Mouse (Mus musculus) CH12.LX (cell line): ENCODE measurements at regions not wholly inside any gene's neighbourhood (a gene's known extent, or its start where the extent isn't known, plus 50 kb on each side); places are given as distances from the start of the nearest gene placed in this dataset.

Experiments used
- DNase-seq: peaks from one replicate; pipeline ENCODE4 v3.0.0-alpha.2; 2013; ENCODE audit errors: extremely low read depth
- H3K27ac ChIP-seq: 2 replicates; pipeline ENCODE4 v1.5.1; 2012; ENCODE audit warnings: low read depth, mild to moderate bottlenecking, control low read depth, moderate library complexity; ENCODE audit not compliant: insufficient read depth
- H3K27me3 ChIP-seq: replicated peaks from 2 replicates; pipeline ENCODE3; 2012; ENCODE audit warnings: inconsistent platforms
- H3K36me3 ChIP-seq, 2 experiments: replicated peaks in 1 of 2; 2 replicates each; pipeline versions ENCODE3 to v1.6.1; 2012; ENCODE audit warnings: inconsistent platforms in 1 of 2, low read length in 1 of 2, mild to moderate bottlenecking in 1 of 2, mixed read lengths in 1 of 2, moderate library complexity in 1 of 2; ENCODE audit not compliant: control insufficient read depth in 1 of 2, insufficient read depth in 1 of 2
- H3K4me1 ChIP-seq, 2 experiments: 2 replicates each; pipeline ENCODE4 v1.6.1; 2012; ENCODE audit warnings: inconsistent platforms in 1 of 2, moderate library complexity in 1 of 2; ENCODE audit not compliant: insufficient read depth in 2 of 2, control insufficient read depth in 1 of 2
- H3K4me2 ChIP-seq: 2 replicates; pipeline ENCODE4 v1.6.1; 2012; ENCODE audit warnings: low read depth, mild to moderate bottlenecking, control low read depth; ENCODE audit not compliant: poor library complexity, insufficient read depth, severe bottlenecking
- H3K4me3 ChIP-seq, 3 experiments: fragments of 150-350 bp in 1 of 3; sonication (generic) in 1 of 3; replicated peaks in 1 of 3; 2 replicates each; pipeline versions ENCODE3 to v1.5.1; 2011 to 2012; ENCODE audit warnings: low read depth in 2 of 3, low read length in 2 of 3, mild to moderate bottlenecking in 2 of 3, moderate library complexity in 2 of 3, control low read depth in 1 of 3, improper control_type of control experiment in 1 of 3, inconsistent platforms in 1 of 3, mixed read lengths in 1 of 3; ENCODE audit not compliant: poor library complexity in 1 of 3
- H3K79me2 ChIP-seq: replicated peaks from 2 replicates; pipeline ENCODE4 v1.6.1; 2012; ENCODE audit warnings: mild to moderate bottlenecking, moderate library complexity; ENCODE audit not compliant: control insufficient read depth, poor library complexity, insufficient read depth, severe bottlenecking; ENCODE audit errors: extremely low read depth
- H3K9ac ChIP-seq: 2 replicates; pipeline ENCODE4 v1.6.1; 2012; ENCODE audit warnings: low read depth, mild to moderate bottlenecking, control low read depth, moderate library complexity; ENCODE audit not compliant: insufficient read depth
- H3K9me3 ChIP-seq: replicated peaks from 2 replicates; pipeline ENCODE3; 2012; ENCODE audit warnings: low read length, inconsistent platforms, mixed read lengths
- BHLHE40 ChIP-seq: IDR thresholded peaks from 2 replicates; pipeline ENCODE4 v1.6.1; 2011; ENCODE audit warnings: mild to moderate bottlenecking, low read depth, low read length, improper control_type of control experiment
- CHD1 ChIP-seq: IDR thresholded peaks from 2 replicates; pipeline ENCODE4 v1.6.1; 2012; ENCODE audit warnings: low read depth, low read length, improper control_type of control experiment, inconsistent platforms
- EP300 ChIP-seq: IDR thresholded peaks from 2 replicates; pipeline ENCODE4 v1.6.1; 2011; ENCODE audit warnings: low read length, improper control_type of control experiment
- ETS1 ChIP-seq: conservative IDR thresholded peaks from 2 replicates; pipeline ENCODE4 v1.6.1; 2012; ENCODE audit warnings: low read depth, mild to moderate bottlenecking, inconsistent platforms, low read length, improper control_type of control experiment, moderate library complexity
- HCFC1 ChIP-seq: IDR thresholded peaks from 2 replicates; pipeline ENCODE4 v1.6.1; 2012; ENCODE audit warnings: low read depth, mild to moderate bottlenecking, inconsistent platforms, low read length, improper control_type of control experiment
- JUN ChIP-seq: IDR thresholded peaks from 2 replicates; pipeline ENCODE4 v1.6.1; 2011; ENCODE audit warnings: low read depth, mild to moderate bottlenecking, low read length, improper control_type of control experiment, moderate library complexity; ENCODE audit not compliant: insufficient read depth
- JUND ChIP-seq: conservative IDR thresholded peaks from 2 replicates; pipeline ENCODE4 v1.6.1; 2011; ENCODE audit warnings: low read depth, low read length, improper control_type of control experiment
- KAT2A ChIP-seq: IDR thresholded peaks from 2 replicates; pipeline ENCODE4 v1.6.1; 2012; ENCODE audit warnings: low read length, improper control_type of control experiment, inconsistent platforms; ENCODE audit not compliant: insufficient replicate concordance
- MAZ ChIP-seq: IDR thresholded peaks from 2 replicates; pipeline ENCODE4 v1.6.1; 2012; ENCODE audit warnings: low read depth, mild to moderate bottlenecking, inconsistent platforms, low read length, improper control_type of control experiment, moderate library complexity
- MEF2A ChIP-seq: IDR thresholded peaks from 2 replicates; pipeline ENCODE4 v1.6.1; 2014; ENCODE audit warnings: low read depth, mild to moderate bottlenecking, inconsistent platforms, low read length, improper control_type of control experiment, borderline replicate concordance
- PAX5 ChIP-seq: IDR thresholded peaks from 2 replicates; pipeline ENCODE4 v1.6.1; 2012; ENCODE audit warnings: low read length, inconsistent platforms, mixed read lengths
- POLR2AphosphoS2 ChIP-seq: IDR thresholded peaks from 2 replicates; pipeline ENCODE4 v1.6.1; 2011; ENCODE audit warnings: low read depth, low read length, improper control_type of control experiment
- RAD21 ChIP-seq: IDR thresholded peaks from 2 replicates; pipeline ENCODE4 v1.6.1; 2011; ENCODE audit warnings: low read depth, mild to moderate bottlenecking, low read length, improper control_type of control experiment, moderate library complexity
- SIN3A ChIP-seq: IDR thresholded peaks from 2 replicates; pipeline ENCODE4 v1.6.1; 2012; ENCODE audit warnings: low read length, improper control_type of control experiment, inconsistent platforms
- SMC3 ChIP-seq: IDR thresholded peaks from 2 replicates; pipeline ENCODE4 v1.6.1; 2011; ENCODE audit warnings: low read depth, low read length, improper control_type of control experiment
- TCF12 ChIP-seq: IDR thresholded peaks from 2 replicates; pipeline ENCODE4 v1.6.1; 2014; ENCODE audit warnings: low read depth, mild to moderate bottlenecking, inconsistent platforms, low read length, improper control_type of control experiment
- ZMIZ1 ChIP-seq: IDR thresholded peaks from 2 replicates; pipeline ENCODE4 v1.6.1; 2012; ENCODE audit warnings: low read depth, mild to moderate bottlenecking, inconsistent platforms, low read length, improper control_type of control experiment
- dilution Hi-C: fragments of 300-500 bp; cut with MboI; formaldehyde crosslinking; loops from 2 replicates; pipeline ENCODE4 v1.14.3; 2020; ENCODE audit warnings: low sequenced_read_pairs; ENCODE audit not compliant: extremely low pct_unique_long_range_greater_than_20kb, extremely low pct_ligation_motif_present
- in situ Hi-C: fragments of 300-500 bp; cut with MboI; formaldehyde crosslinking; loops from 3 replicates; pipeline ENCODE4 v1.14.3; 2019; ENCODE audit warnings: low sequenced_read_pairs, low pct_ligation_motif_present, low pct_unique_long_range_greater_than_20kb, mixed read lengths

GRCm38 (mm10) chr15:90822306-90822705 lies 143.1 kb upstream of the Cpne8 start:
- H3K36me3 ChIP-seq: no peaks in the 10 kb centered on the region
- no peaks in the 10 kb centered on the region for H3K79me2 ChIP-seq
- H3K27ac ChIP-seq: no peak overlapping the region
- TF ChIP-seq ZMIZ1: no peak
- no peak for TF ChIP-seq SIN3A
- no peak for TF ChIP-seq CHD1
- no peak for TF ChIP-seq MAZ
- dilution Hi-C loops: no loop called here
- in situ Hi-C loops: no loop called here
- no peak overlapping the region for H3K9ac ChIP-seq
- DNase-seq: no peak
- H3K27me3 ChIP-seq: no peaks in the 10 kb centered on the region
- no peak overlapping the region for H3K4me2 ChIP-seq
- no peaks in the 10 kb centered on the region for H3K4me1 ChIP-seq
- H3K9me3 ChIP-seq: peaks cover 47% of the 10 kb centered on the region
- H3K4me3 ChIP-seq: no peak overlapping the region

GRCm38 (mm10) chr15:90819949-90820655 lies 140.9 kb upstream of the Cpne8 start:
- TF ChIP-seq JUN: no peak
- TF ChIP-seq JUND: no peak
- no peak for TF ChIP-seq SIN3A
- no peak for TF ChIP-seq BHLHE40
- no peak for TF ChIP-seq CHD1
- TF ChIP-seq POLR2AphosphoS2: no peak
- TF ChIP-seq RAD21: no peak
- no peak for TF ChIP-seq PAX5
- TF ChIP-seq TCF12: no peak
- no peak for TF ChIP-seq SMC3
- no peak for TF ChIP-seq MEF2A
- TF ChIP-seq ETS1: no peak
- TF ChIP-seq KAT2A: no peak
- no peak for TF ChIP-seq EP300
- TF ChIP-seq HCFC1: no peak
- Histone ChIP-seq H3K9ac (no peak overlapping the region), H3K27ac (no peak overlapping the region), H3K27me3 (no peaks in the 10 kb centered on the region), H3K4me3 (no peak overlapping the region), H3K4me2 (no peak overlapping the region), H3K79me2 (no peaks in the 10 kb centered on the region), H3K4me1 (no peaks in the 10 kb centered on the region), H3K9me3 (peaks cover 64% of the 10 kb centered on the region), H3K36me3 (no peaks in the 10 kb centered on the region)
- dilution Hi-C loops (no loop called here), in situ Hi-C loops (no loop called here)
- no peak for DNase-seq
